Mouse (Mus musculus): ENCODE results near the gene Pdgfc. TPM values are rescaled to one million over a fixed set of nuclear protein-coding genes. Genes with fewer than 3 reads are reported as not detected.
"Not testable (repeated sequence)": the region's sequence is repeated elsewhere in the genome, so short reads cannot be mapped to it uniquely, and the experiment has no call there.

Gene Pdgfc
- polyA plus RNA-seq, 1 experiment from 2014 or later = 3.3 TPM

DNA sequence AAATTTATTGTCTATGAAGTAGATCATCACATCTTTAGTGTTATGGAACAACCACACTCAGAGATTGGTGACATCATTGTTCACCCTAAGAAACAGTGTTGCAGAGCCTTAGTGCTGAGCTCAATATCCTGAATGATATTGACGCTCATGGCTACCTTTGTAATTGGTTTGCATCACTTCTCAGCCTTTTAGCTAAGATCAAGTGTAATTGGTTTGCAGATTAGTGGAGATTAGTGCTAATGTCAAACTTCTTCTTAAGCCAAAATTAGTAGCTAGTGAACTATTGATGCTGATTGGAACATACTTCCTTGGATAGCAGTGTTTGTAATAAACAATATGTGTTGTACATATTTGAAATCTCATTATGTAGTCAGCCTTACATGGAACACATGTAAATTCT is 85.5 kb downstream of the Pdgfc start:
- Histone ChIP-seq H3K36me3 (ENCODE audit: control insufficient read depth, insufficient read depth, low read length) (no peaks in the 10 kb centered on the region), H3K9ac (replicated peaks; ENCODE audit: low read depth, low read length) (no peak overlapping the region), H3K27me3 (ENCODE audit: control insufficient read depth, insufficient read depth, low read length) (no peaks in the 10 kb centered on the region), H3K27ac (ENCODE audit: low read depth, low read length) (no peak overlapping the region), H3K4me1 (ENCODE audit: control insufficient read depth, insufficient read depth, low read length) (no peaks in the 10 kb centered on the region), H3K9me3 (ENCODE audit: control insufficient read depth, low read length) (no peaks in the 10 kb centered on the region), H3K4me3 (ENCODE audit: low read depth, low read length) (no peak overlapping the region), H3K4me2 (ENCODE audit: low read depth, low read length) (no peak overlapping the region)
- WGBS = 92% methylated on average over 1 of the region's 1 CpGs
- ATAC-seq (ENCODE audit: low read depth) = no peak

DNA sequence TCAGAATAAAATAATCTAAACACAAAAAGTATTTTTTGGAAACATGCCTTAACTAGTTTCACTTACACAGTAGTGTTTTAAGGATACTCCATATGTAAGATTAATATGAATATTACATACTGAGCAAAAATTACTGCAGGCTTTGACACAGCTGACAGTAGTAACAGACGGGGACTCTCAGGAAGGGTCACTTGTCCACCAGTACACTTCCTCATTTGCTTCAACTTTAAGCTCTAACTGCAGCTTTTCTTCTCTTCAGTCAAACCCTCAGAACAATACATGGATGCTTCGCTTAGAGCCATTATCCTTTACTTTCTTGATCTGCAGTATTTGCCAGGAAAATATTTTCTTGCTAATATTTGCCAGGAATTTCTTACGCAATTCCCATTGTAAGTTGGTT is 87.2 kb downstream of the Pdgfc start:
- Histone ChIP-seq H3K4me1 (ENCODE audit: control insufficient read depth, insufficient read depth, low read length) (no peaks in the 10 kb centered on the region), H3K9me3 (ENCODE audit: control insufficient read depth, low read length) (no peaks in the 10 kb centered on the region), H3K36me3 (ENCODE audit: control insufficient read depth, insufficient read depth, low read length) (no peaks in the 10 kb centered on the region), H3K27me3 (ENCODE audit: control insufficient read depth, insufficient read depth, low read length) (no peaks in the 10 kb centered on the region), H3K4me3 (ENCODE audit: low read depth, low read length) (no peak overlapping the region), H3K9ac (replicated peaks; ENCODE audit: low read depth, low read length) (no peak overlapping the region), H3K4me2 (ENCODE audit: low read depth, low read length) (no peak overlapping the region), H3K27ac (ENCODE audit: low read depth, low read length) (no peak overlapping the region)
- WGBS = 90% methylated on average over 3 of the region's 3 CpGs
- ATAC-seq (ENCODE audit: low read depth) = no peak

DNA sequence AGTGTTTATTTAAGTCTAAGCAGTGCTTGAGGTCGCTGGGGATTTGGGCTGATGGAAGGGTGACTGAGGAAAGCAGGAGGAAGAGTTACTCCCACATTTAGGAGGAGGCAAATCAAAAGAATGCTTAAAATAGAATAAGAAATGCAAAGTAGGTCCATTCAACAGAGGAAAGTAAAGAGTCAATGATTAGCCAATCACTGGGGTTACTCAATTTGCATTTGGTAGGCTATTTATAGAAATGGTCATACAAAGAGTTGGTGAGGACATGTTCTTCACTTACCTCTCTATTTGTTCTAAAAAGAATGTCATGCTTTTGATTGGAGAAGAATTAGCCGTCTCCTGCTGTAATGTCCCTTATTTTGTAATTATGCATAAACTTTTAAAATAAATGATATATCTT is 90.8 kb downstream of the Pdgfc start:
- Histone ChIP-seq H3K36me3 (ENCODE audit: control insufficient read depth, insufficient read depth, low read length) (no peaks in the 10 kb centered on the region), H3K4me1 (ENCODE audit: control insufficient read depth, insufficient read depth, low read length) (no peaks in the 10 kb centered on the region), H3K9me3 (ENCODE audit: control insufficient read depth, low read length) (no peaks in the 10 kb centered on the region), H3K27ac (ENCODE audit: low read depth, low read length) (no peak overlapping the region), H3K4me3 (ENCODE audit: low read depth, low read length) (no peak overlapping the region), H3K27me3 (ENCODE audit: control insufficient read depth, insufficient read depth, low read length) (no peaks in the 10 kb centered on the region), H3K4me2 (ENCODE audit: low read depth, low read length) (no peak overlapping the region), H3K9ac (replicated peaks; ENCODE audit: low read depth, low read length) (no peak overlapping the region)
- no peak for ATAC-seq (ENCODE audit: low read depth)
- WGBS = 40% methylated on average over 2 of the region's 2 CpGs

DNA sequence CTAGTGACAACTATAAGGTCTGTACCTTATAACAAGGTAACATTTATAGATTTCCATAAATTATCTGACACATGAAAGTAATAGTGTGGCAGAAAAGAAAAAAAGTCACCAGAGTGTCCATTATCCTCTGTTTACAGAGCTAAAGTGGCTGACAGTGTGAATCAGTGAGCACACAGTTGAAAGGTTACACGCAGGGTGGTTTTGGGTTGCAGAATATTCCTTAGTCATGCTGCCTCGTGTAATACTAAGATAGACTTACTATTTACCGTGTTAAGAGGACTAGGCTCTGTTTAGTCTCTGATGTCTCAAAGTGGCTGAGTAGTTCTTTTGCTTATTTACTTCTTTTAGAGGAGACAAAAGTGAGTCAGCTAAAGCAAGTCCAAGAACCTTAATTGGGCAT is 100.8 kb downstream of the Pdgfc start:
- Histone ChIP-seq H3K9me3 (ENCODE audit: control insufficient read depth, low read length) (no peaks in the 10 kb centered on the region), H3K4me2 (ENCODE audit: low read depth, low read length) (no peak overlapping the region), H3K9ac (replicated peaks; ENCODE audit: low read depth, low read length) (no peak overlapping the region), H3K4me3 (ENCODE audit: low read depth, low read length) (no peak overlapping the region), H3K4me1 (ENCODE audit: control insufficient read depth, insufficient read depth, low read length) (no peaks in the 10 kb centered on the region), H3K27me3 (ENCODE audit: control insufficient read depth, insufficient read depth, low read length) (no peaks in the 10 kb centered on the region), H3K36me3 (ENCODE audit: control insufficient read depth, insufficient read depth, low read length) (no peaks in the 10 kb centered on the region), H3K27ac (ENCODE audit: low read depth, low read length) (no peak overlapping the region)
- ATAC-seq (ENCODE audit: low read depth) = no peak
- WGBS = 89% methylated on average over 3 of the region's 3 CpGs

DNA sequence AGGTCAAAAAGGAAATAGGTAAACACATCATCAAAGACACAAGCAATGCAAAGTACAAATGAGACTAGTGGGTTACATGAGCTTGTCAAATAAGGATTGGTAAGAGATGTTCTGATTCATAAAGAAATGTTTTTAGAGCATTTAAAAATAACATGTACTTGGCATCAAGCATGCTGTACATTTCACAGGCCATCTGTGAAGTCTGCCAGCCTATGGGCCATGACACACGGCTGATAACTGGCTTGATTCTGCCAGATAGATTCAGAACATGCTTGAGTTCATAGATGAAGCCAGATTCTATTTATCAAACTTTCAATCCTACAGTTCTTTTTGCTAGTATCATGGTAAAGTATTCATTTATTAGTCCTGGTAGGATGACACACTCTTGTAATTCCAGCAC is 101.8 kb downstream of the Pdgfc start:
- H3K9ac ChIP-seq (replicated peaks; ENCODE audit: low read depth, low read length); H3K4me1 ChIP-seq (ENCODE audit: control insufficient read depth, insufficient read depth, low read length); H3K36me3 ChIP-seq (ENCODE audit: control insufficient read depth, insufficient read depth, low read length); H3K27me3 ChIP-seq (ENCODE audit: control insufficient read depth, insufficient read depth, low read length); H3K4me3 ChIP-seq (ENCODE audit: low read depth, low read length); ATAC-seq (ENCODE audit: low read depth); H3K9me3 ChIP-seq (ENCODE audit: control insufficient read depth, low read length); H3K27ac ChIP-seq (ENCODE audit: low read depth, low read length); H3K4me2 ChIP-seq (ENCODE audit: low read depth, low read length): not testable (repeated sequence)
- 88% methylated on average over 1 of the region's 1 CpGs for WGBS

DNA sequence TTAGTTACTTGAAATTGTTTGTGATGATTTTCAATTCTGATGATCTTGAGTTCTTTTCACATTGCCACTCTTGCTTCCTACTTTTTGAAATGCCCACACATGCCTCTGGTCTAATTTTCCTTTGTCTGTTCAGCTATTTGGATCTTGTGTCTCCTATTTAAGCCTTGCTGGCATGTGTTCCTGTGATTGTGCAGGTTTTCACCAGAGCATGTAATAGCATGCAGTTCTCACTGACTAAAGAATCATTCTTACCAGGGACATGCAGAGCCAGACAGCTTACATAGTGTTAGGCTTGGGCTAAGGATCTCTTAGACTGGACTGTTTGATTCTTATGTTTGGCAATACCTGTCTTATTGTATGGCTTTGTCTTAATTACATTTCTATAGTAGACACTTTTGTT is 107.5 kb downstream of the Pdgfc start:
- no peak overlapping the region for H3K9ac ChIP-seq (replicated peaks; ENCODE audit: low read depth, low read length)
- no peak for ATAC-seq (ENCODE audit: low read depth)

DNA sequence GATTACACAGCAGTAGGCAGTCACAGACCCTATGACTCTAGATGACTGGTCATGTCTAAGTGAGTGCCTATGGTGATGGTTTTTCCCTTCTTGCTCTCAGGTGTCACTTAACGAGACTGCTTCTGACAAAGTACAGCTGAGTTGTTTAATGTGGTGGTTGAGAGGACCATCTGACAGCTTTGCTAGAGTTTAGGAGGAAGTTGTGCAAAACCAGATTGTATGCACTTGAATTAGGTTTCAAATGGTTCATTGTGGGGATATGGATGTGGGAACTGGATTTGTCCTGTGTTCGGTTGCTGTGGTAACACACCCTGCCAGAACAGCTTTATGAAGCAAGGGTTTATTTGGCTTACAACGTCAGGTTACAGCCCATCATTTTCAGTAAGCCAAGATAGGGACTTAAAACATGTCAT is 112.9 kb downstream of the Pdgfc start:
- no peaks in the 10 kb centered on the region for H3K4me1 ChIP-seq (ENCODE audit: control insufficient read depth, insufficient read depth, low read length)
- ATAC-seq (ENCODE audit: low read depth) = no peak
- H3K27ac ChIP-seq (ENCODE audit: low read depth, low read length) = no peak overlapping the region
- no peak overlapping the region for H3K4me2 ChIP-seq (ENCODE audit: low read depth, low read length)
- WGBS = 49% methylated on average over 3 of the region's 3 CpGs
- no peak overlapping the region for H3K9ac ChIP-seq (replicated peaks; ENCODE audit: low read depth, low read length)
- H3K9me3 ChIP-seq (ENCODE audit: control insufficient read depth, low read length) = no peaks in the 10 kb centered on the region
- H3K27me3 ChIP-seq (ENCODE audit: control insufficient read depth, insufficient read depth, low read length) = no peaks in the 10 kb centered on the region
- no peaks in the 10 kb centered on the region for H3K36me3 ChIP-seq (ENCODE audit: control insufficient read depth, insufficient read depth, low read length)
- H3K4me3 ChIP-seq (ENCODE audit: low read depth, low read length) = no peak overlapping the region

More for the DNA sequence above, 107.5 kb downstream of the Pdgfc start:
- no peak overlapping the region for H3K27ac ChIP-seq (ENCODE audit: low read depth, low read length)
- no peaks in the 10 kb centered on the region for H3K9me3 ChIP-seq (ENCODE audit: control insufficient read depth, low read length)
- no peaks in the 10 kb centered on the region for H3K27me3 ChIP-seq (ENCODE audit: control insufficient read depth, insufficient read depth, low read length)
- no peaks in the 10 kb centered on the region for H3K36me3 ChIP-seq (ENCODE audit: control insufficient read depth, insufficient read depth, low read length)
- no peak overlapping the region for H3K4me3 ChIP-seq (ENCODE audit: low read depth, low read length)
- no peak overlapping the region for H3K4me2 ChIP-seq (ENCODE audit: low read depth, low read length)
- H3K4me1 ChIP-seq (ENCODE audit: control insufficient read depth, insufficient read depth, low read length) = no peaks in the 10 kb centered on the region

DNA sequence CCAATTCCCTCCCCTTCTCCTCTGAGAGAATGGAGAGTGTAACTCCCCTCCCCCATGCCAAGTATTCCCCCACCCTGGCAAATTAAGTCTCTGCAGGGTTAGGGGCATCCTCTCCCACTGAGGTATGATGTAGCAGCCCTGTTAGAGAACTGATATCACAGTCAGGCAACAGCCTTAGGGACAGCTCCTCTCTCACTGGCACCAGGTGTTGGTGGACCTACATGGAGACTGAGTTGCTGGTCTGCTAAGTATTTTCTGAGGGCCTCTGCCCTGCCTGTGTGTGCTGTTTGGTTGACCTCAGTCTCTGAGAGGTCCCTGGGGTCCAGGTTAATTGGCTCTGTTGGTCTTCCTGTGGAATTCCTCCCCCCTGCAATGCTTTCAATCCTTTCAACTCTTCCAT is 114.0 kb downstream of the Pdgfc start:
- no peaks in the 10 kb centered on the region for H3K4me1 ChIP-seq (ENCODE audit: control insufficient read depth, insufficient read depth, low read length)
- H3K9me3 ChIP-seq (ENCODE audit: control insufficient read depth, low read length) = no peaks in the 10 kb centered on the region
- H3K27me3 ChIP-seq (ENCODE audit: control insufficient read depth, insufficient read depth, low read length) = no peaks in the 10 kb centered on the region
- H3K9ac ChIP-seq (replicated peaks; ENCODE audit: low read depth, low read length) = no peak overlapping the region
- ATAC-seq (ENCODE audit: low read depth) = no peak
- no peak overlapping the region for H3K4me3 ChIP-seq (ENCODE audit: low read depth, low read length)
- H3K36me3 ChIP-seq (ENCODE audit: control insufficient read depth, insufficient read depth, low read length) = no peaks in the 10 kb centered on the region
- H3K27ac ChIP-seq (ENCODE audit: low read depth, low read length) = no peak overlapping the region
- no peak overlapping the region for H3K4me2 ChIP-seq (ENCODE audit: low read depth, low read length)

DNA sequence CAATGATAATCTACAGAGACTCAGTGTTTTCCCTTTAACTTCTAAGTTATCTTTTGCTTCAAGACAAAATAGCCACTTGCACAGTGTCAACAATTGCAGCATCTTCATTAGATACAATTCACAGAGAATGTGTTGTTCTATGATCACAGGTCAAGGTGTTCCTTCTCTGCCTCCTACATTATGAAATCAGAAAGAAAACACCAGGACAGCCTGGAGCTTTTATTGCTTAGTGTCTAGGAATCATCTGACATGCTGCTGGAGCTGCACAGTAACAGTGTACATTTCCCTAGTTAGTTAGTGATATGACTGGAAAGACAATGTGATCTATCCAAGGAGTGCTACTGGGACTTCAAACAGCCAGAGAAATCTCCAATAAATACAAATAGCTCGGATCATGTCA is 118.2 kb downstream of the Pdgfc start:
- no peaks in the 10 kb centered on the region for H3K9me3 ChIP-seq (ENCODE audit: control insufficient read depth, low read length)
- H3K27ac ChIP-seq (ENCODE audit: low read depth, low read length) = no peak overlapping the region
- H3K4me2 ChIP-seq (ENCODE audit: low read depth, low read length) = no peak overlapping the region
- no peaks in the 10 kb centered on the region for H3K4me1 ChIP-seq (ENCODE audit: control insufficient read depth, insufficient read depth, low read length)
- no peaks in the 10 kb centered on the region for H3K36me3 ChIP-seq (ENCODE audit: control insufficient read depth, insufficient read depth, low read length)
- no peaks in the 10 kb centered on the region for H3K27me3 ChIP-seq (ENCODE audit: control insufficient read depth, insufficient read depth, low read length)
- H3K4me3 ChIP-seq (ENCODE audit: low read depth, low read length) = no peak overlapping the region
- no peak overlapping the region for H3K9ac ChIP-seq (replicated peaks; ENCODE audit: low read depth, low read length)
- 78% methylated on average over 1 of the region's 1 CpGs for WGBS
- ATAC-seq (ENCODE audit: low read depth) = no peak
